Mouse (Mus musculus): ENCODE measurements around the gene Hnf4a.
"Not testable (repeated sequence)": the region's sequence is repeated elsewhere in the genome, so short reads cannot be mapped to it uniquely, and the experiment has no call there.

- TF ChIP-seq GATA1 (IDR thresholded peaks at IDR 0.05; ENCODE audit: borderline replicate concordance, low read length); FLI1 (IDR thresholded peaks at IDR 0.05; ENCODE audit: low read length): not testable (repeated sequence)
Measured at GRCm38 (mm10) chr2:163621401-163621800, 114.8 kb downstream of the Hnf4a start.

Measured in megakaryocyte, embryonic 14.5 days (primary cell).